Mouse (Mus musculus) forebrain, postnatal 0 days (tissue): ENCODE measurements around the gene Slc43a3. TPM values are rescaled to one million over a fixed set of nuclear protein-coding genes. Genes with fewer than 3 reads are reported as not detected.

Experiments
- ATAC-seq: fragments of 200-750 bp; cut with Nextera tagmentation; 2 replicates; pipeline ENCODE4 v1.8.0; 2017; ENCODE audit warnings: mild to moderate bottlenecking, moderate library complexity
- DNase-seq: peaks from one replicate; pipeline ENCODE4 v3.0.0-alpha.2; 2015
- H3K27ac ChIP-seq: fragments of 300-500 bp; sonication (generic); 2 replicates; pipeline ENCODE4 v1.5.1; 2014; ENCODE audit warnings: low read depth, mild to moderate bottlenecking, antibody characterized with exemption, low read length, moderate library complexity, mixed read lengths
- H3K27me3 ChIP-seq: fragments of 300-500 bp; sonication (generic); 2 replicates; pipeline ENCODE4 v1.6.1; 2014; ENCODE audit warnings: mild to moderate bottlenecking, low read length, mixed read lengths; ENCODE audit not compliant: insufficient read depth
- H3K36me3 ChIP-seq: fragments of 300-500 bp; sonication (generic); 2 replicates; pipeline ENCODE4 v1.6.1; 2014; ENCODE audit warnings: mild to moderate bottlenecking, moderate library complexity; ENCODE audit not compliant: insufficient read depth
- H3K4me1 ChIP-seq: fragments of 300-500 bp; sonication (generic); 2 replicates; pipeline ENCODE4 v1.6.1; 2014; ENCODE audit warnings: antibody characterized with exemption; ENCODE audit not compliant: insufficient read depth
- H3K4me2 ChIP-seq: fragments of 300-500 bp; sonication (generic); 2 replicates; pipeline ENCODE4 v1.6.1; 2014; ENCODE audit warnings: low read depth, mild to moderate bottlenecking, moderate library complexity
- H3K4me3 ChIP-seq: fragments of 300-500 bp; sonication (generic); 2 replicates; pipeline ENCODE4 v1.5.1; 2014; ENCODE audit warnings: low read depth, low read length, mixed read lengths
- H3K9ac ChIP-seq: fragments of 300-500 bp; sonication (generic); 2 replicates; pipeline ENCODE4 v1.6.1; 2014; ENCODE audit warnings: mild to moderate bottlenecking
- H3K9me3 ChIP-seq: fragments of 300-500 bp; sonication (generic); 2 replicates; pipeline ENCODE4 v1.6.1; 2016; ENCODE audit warnings: low read length
- CTCF ChIP-seq: sonication (generic); IDR thresholded peaks from 2 replicates; pipeline ENCODE4 v1.5.1; 2016; ENCODE audit warnings: antibody characterized with exemption, control low read depth, low read depth
- WGBS: fragments of 180-500 bp; shearing (Covaris S2); extraction: QIAGEN DNeasy Blood & Tissue Kit; methylation state at CpG from one replicate; pipeline ENCODE4 v1.1.7; 2014; 5-methylcytosine and 5-hydroxymethylcytosine counted together
- polyA plus RNA-seq: library from polyadenylated mRNA; unstranded; fragments of >200 nt; fragmentation: Nextera tagmentation; extraction: Ambion mirVana; gene quantifications from 2 replicates; pipeline ENCODE4 v1.2.1, GENCODE M21; 2015
- total RNA-seq: library from RNA; depleted of rRNA; stranded (reverse); fragments of >200 nt; gene quantifications from 2 replicates; pipeline ENCODE4 v1.2.3, GENCODE M21; 2014

The Slc43a3 gene
- total and polyA plus RNA-seq, 2 experiments from 2014 or later, result 3.5 to 7.6 TPM

- Histone ChIP-seq H3K4me2 (no peak overlapping the region), H3K27ac (no peak overlapping the region), H3K9me3 (no peaks in the 10 kb centered on the region), H3K36me3 (no peaks in the 10 kb centered on the region), H3K4me3 (no peak overlapping the region), H3K4me1 (no peaks in the 10 kb centered on the region), H3K9ac (no peak overlapping the region), H3K27me3 (no peaks in the 10 kb centered on the region)
- no peak for ATAC-seq
- TF ChIP-seq CTCF, result no peak
- DNase-seq, result no peak
- 94% methylated on average over 11 of the region's 11 CpGs for WGBS
These were observed 22.3 kb downstream of the Slc43a3 start for GRCm38 (mm10) chr2:84958588-84959264.

DNA sequence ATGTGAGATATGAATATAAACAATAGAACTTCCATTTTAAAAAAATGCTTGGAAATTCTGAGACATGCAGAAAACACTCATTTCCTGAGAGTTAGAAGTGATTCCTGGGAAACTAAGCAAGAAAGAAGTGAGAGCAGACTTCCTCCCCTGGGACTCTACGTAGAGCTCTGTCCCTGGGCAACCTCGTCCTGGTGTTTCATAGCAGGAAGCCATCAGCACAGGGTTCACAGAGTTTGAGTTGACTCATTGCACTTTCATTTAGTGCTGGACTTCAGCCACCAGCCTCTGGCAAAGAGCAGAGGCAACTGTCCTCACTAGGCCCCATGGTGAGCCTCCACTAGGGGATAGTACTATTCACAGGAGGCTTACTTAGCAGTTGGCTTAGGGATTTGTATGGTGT is 24.9 kb downstream of the Slc43a3 start:
- no peak overlapping the region for H3K4me3 ChIP-seq
- H3K4me1 ChIP-seq, result no peaks in the 10 kb centered on the region
- no peaks in the 10 kb centered on the region for H3K36me3 ChIP-seq
- no peaks in the 10 kb centered on the region for H3K9me3 ChIP-seq
- no peak for TF ChIP-seq CTCF
- ATAC-seq, result no peak
- H3K9ac ChIP-seq, result no peak overlapping the region
- no peak overlapping the region for H3K4me2 ChIP-seq
- no peak for DNase-seq
- H3K27me3 ChIP-seq, result no peaks in the 10 kb centered on the region
- H3K27ac ChIP-seq, result no peak overlapping the region
- WGBS, result 78% methylated on average over 2 of the region's 2 CpGs

- no peak for DNase-seq
- 64% methylated on average over 3 of the region's 3 CpGs for WGBS
These were observed 25.5 kb downstream of the Slc43a3 start for GRCm38 (mm10) chr2:84961901-84962300.

GRCm38 (mm10) chr2:84962906-84963507 is 26.6 kb downstream of the Slc43a3 start:
- Histone ChIP-seq H3K27ac (no peak overlapping the region), H3K27me3 (no peaks in the 10 kb centered on the region), H3K9me3 (no peaks in the 10 kb centered on the region), H3K36me3 (no peaks in the 10 kb centered on the region), H3K4me2 (no peak overlapping the region), H3K9ac (no peak overlapping the region), H3K4me1 (no peaks in the 10 kb centered on the region), H3K4me3 (no peak overlapping the region)
- TF ChIP-seq CTCF, result no peak
- 33% methylated on average over 6 of the region's 6 CpGs for WGBS
- ATAC-seq (peak; percentile 70), DNase-seq (no peak)

More at GRCm38 (mm10) chr2:84961901-84962300, 25.5 kb downstream of the Slc43a3 start:
- H3K27me3 ChIP-seq, result no peaks in the 10 kb centered on the region
- no peaks in the 10 kb centered on the region for H3K9me3 ChIP-seq
- no peak overlapping the region for H3K27ac ChIP-seq
- TF ChIP-seq CTCF, result no peak
- no peak for ATAC-seq
- no peaks in the 10 kb centered on the region for H3K4me1 ChIP-seq
- no peak overlapping the region for H3K9ac ChIP-seq
- H3K4me2 ChIP-seq, result no peak overlapping the region
- no peaks in the 10 kb centered on the region for H3K36me3 ChIP-seq
- no peak overlapping the region for H3K4me3 ChIP-seq

DNA sequence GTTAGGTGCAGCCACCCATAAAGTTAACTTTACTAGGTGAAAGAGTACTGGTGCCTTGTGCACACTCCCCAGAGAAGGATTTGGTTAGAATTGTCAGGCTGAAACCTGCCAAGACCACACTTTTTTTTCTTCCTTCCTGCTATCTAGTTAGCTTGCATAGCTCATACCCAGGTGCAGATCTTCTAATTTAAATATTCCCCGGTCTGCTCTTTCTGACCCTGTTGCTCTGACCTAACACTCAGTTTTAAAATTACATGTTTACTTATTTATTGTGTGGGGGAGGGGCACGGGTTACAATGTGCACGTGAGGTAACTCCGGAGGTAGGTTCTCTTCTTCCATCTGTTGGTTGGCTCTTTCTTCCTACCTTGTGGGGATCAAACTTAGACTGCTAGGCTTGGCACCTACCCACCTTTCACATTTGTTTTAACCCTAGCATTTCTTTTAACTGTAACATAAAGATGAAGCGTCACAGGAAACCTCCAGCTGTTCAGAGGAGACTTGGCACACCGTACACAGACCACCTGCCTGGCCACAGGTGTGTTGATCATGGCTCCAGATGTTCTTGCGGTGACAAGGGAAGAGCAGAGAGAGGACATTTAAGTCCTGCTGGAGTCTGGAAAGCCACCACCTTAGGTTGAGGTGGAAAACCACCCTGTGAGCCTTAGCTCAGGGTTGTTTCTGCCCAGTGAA is 27.9 kb downstream of the Slc43a3 start:
- H3K4me1 ChIP-seq, result no peaks in the 10 kb centered on the region
- no peak for DNase-seq
- H3K27ac ChIP-seq, result no peak overlapping the region
- H3K36me3 ChIP-seq, result no peaks in the 10 kb centered on the region
- no peak for ATAC-seq
- H3K9ac ChIP-seq, result no peak overlapping the region
- H3K4me3 ChIP-seq, result no peak overlapping the region
- TF ChIP-seq CTCF, result no peak
- no peaks in the 10 kb centered on the region for H3K27me3 ChIP-seq
- no peaks in the 10 kb centered on the region for H3K9me3 ChIP-seq
- H3K4me2 ChIP-seq, result no peak overlapping the region
- WGBS, result 95% methylated on average over 7 of the region's 7 CpGs

- ATAC-seq, result no peak
- 90% methylated on average over 5 of the region's 5 CpGs for WGBS
These were observed 31.1 kb downstream of the Slc43a3 start for GRCm38 (mm10) chr2:84967318-84967991.

DNA sequence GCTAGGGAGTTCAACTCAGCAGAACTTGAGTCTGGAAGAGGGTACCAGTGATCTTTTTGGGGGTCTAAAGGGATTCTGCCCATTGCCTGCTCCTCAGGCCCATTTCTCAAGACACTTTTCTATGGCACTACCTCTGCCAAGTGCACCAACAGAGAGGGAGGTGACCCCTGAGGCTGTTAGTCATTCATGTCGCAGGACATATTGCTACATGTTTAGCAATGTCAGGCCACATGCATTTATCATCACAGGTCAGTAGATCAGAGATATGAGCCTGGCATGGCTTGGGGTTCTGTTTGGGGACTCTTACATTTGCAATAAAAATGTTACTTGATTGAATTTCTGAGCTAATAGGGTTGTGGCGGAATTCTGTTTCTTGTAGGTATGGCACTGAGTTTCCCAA is 39.2 kb downstream of the Slc43a3 start:
- Histone ChIP-seq H3K4me2 (no peak overlapping the region), H3K4me1 (no peaks in the 10 kb centered on the region), H3K27me3 (no peaks in the 10 kb centered on the region), H3K9ac (no peak overlapping the region), H3K9me3 (no peaks in the 10 kb centered on the region), H3K27ac (no peak overlapping the region), H3K4me3 (no peak overlapping the region), H3K36me3 (no peaks in the 10 kb centered on the region)
- DNase-seq (no peak), ATAC-seq (no peak)
- WGBS, result 94% methylated on average over 2 of the region's 2 CpGs
- TF ChIP-seq CTCF, result no peak

More at GRCm38 (mm10) chr2:84967318-84967991, 31.1 kb downstream of the Slc43a3 start:
- Histone ChIP-seq H3K36me3 (no peaks in the 10 kb centered on the region), H3K27me3 (no peaks in the 10 kb centered on the region), H3K4me2 (no peak overlapping the region), H3K9me3 (no peaks in the 10 kb centered on the region), H3K9ac (no peak overlapping the region), H3K4me3 (no peak overlapping the region), H3K4me1 (no peaks in the 10 kb centered on the region), H3K27ac (no peak overlapping the region)
- DNase-seq, result no peak
- no peak for TF ChIP-seq CTCF
